Mouse (Mus musculus) liver, embryonic 13.5 days (tissue): ENCODE results near the gene Misp. TPM values are rescaled to one million over a fixed set of nuclear protein-coding genes. Genes with fewer than 3 reads are reported as not detected.

Source experiments
- ATAC-seq: fragments of 200-750 bp; cut with Nextera tagmentation; 2 replicates; pipeline ENCODE4 v1.8.0; 2017; ENCODE audit warnings: low read depth, mild to moderate bottlenecking, moderate number of reproducible peaks, moderate library complexity
- DNase-seq: peaks from one replicate; pipeline ENCODE4 v3.0.0; 2022
- H3K27ac ChIP-seq: fragments of 300-500 bp; sonication (generic); 2 replicates; pipeline ENCODE4 v1.5.1; 2015; ENCODE audit warnings: moderate library complexity, mild to moderate bottlenecking, inconsistent platforms
- H3K27me3 ChIP-seq: fragments of 300-500 bp; sonication (generic); 2 replicates; pipeline ENCODE4 v1.6.1; 2015; ENCODE audit warnings: mild to moderate bottlenecking, inconsistent platforms
- H3K36me3 ChIP-seq: fragments of 300-500 bp; sonication (generic); 2 replicates; pipeline ENCODE4 v1.6.1; 2015; ENCODE audit warnings: mild to moderate bottlenecking, inconsistent platforms
- H3K4me1 ChIP-seq: fragments of 300-500 bp; sonication (generic); replicated peaks from 2 replicates; pipeline ENCODE4 v1.6.1; 2015; ENCODE audit warnings: inconsistent platforms
- H3K4me2 ChIP-seq: fragments of 300-500 bp; sonication (generic); 2 replicates; pipeline ENCODE4 v1.6.1; 2015; ENCODE audit warnings: inconsistent platforms, mild to moderate bottlenecking, moderate library complexity
- H3K4me3 ChIP-seq: fragments of 300-500 bp; sonication (generic); replicated peaks from 2 replicates; pipeline ENCODE4 v1.5.1; 2015; ENCODE audit warnings: mild to moderate bottlenecking, inconsistent platforms
- H3K9ac ChIP-seq: fragments of 300-500 bp; sonication (generic); 2 replicates; pipeline ENCODE4 v1.6.1; 2015; ENCODE audit warnings: mild to moderate bottlenecking, inconsistent platforms
- H3K9me3 ChIP-seq: fragments of 300-500 bp; sonication (generic); replicated peaks from 2 replicates; pipeline ENCODE4 v1.6.1; 2016; ENCODE audit warnings: inconsistent platforms
- WGBS: fragments of 180-500 bp; shearing (Covaris S2); methylation state at CpG from one replicate; pipeline ENCODE4 v1.1.7; 2015; ENCODE audit not compliant: insufficient replicate concordance; 5-methylcytosine and 5-hydroxymethylcytosine counted together
- polyA plus RNA-seq: library from polyadenylated mRNA; unstranded; fragments of >200 nt; fragmentation: Nextera tagmentation; extraction: Ambion mirVana; gene quantifications from 2 replicates; pipeline ENCODE4 v1.2.1, GENCODE M21; 2015

The Misp gene
- polyA plus RNA-seq, 1 experiment from 2014 or later = 0.25 TPM

DNA sequence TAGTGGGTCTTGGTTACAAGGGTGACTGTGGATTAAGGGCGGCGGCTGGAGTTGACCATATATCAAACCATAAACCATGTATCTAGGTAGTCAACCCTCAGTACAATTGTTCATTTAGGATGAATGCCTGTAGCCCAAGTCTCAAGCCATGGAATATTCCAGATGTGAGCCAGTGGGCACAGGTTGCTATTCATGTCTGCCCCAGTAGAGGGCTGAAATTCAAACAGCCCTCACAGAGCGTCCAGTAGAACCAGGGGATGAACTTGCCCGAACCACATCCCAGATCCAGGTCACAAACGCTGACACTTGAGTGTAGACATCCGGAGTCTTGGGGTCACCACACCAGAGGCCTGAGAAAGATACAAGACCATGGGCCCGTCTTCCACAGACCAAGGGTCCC is 37.7 kb upstream of the Misp start:
- no peak overlapping the region for H3K4me2 ChIP-seq
- H3K27ac ChIP-seq = no peak overlapping the region
- peaks cover 29% of the 10 kb centered on the region for H3K4me1 ChIP-seq
- no peak overlapping the region for H3K4me3 ChIP-seq
- H3K36me3 ChIP-seq = no peaks in the 10 kb centered on the region
- H3K27me3 ChIP-seq = peaks cover 48% of the 10 kb centered on the region
- H3K9me3 ChIP-seq = no peaks in the 10 kb centered on the region
- DNase-seq = no peak
- 60% methylated on average over 7 of the region's 7 CpGs for WGBS
- no peak overlapping the region for H3K9ac ChIP-seq
- ATAC-seq = no peak

DNA sequence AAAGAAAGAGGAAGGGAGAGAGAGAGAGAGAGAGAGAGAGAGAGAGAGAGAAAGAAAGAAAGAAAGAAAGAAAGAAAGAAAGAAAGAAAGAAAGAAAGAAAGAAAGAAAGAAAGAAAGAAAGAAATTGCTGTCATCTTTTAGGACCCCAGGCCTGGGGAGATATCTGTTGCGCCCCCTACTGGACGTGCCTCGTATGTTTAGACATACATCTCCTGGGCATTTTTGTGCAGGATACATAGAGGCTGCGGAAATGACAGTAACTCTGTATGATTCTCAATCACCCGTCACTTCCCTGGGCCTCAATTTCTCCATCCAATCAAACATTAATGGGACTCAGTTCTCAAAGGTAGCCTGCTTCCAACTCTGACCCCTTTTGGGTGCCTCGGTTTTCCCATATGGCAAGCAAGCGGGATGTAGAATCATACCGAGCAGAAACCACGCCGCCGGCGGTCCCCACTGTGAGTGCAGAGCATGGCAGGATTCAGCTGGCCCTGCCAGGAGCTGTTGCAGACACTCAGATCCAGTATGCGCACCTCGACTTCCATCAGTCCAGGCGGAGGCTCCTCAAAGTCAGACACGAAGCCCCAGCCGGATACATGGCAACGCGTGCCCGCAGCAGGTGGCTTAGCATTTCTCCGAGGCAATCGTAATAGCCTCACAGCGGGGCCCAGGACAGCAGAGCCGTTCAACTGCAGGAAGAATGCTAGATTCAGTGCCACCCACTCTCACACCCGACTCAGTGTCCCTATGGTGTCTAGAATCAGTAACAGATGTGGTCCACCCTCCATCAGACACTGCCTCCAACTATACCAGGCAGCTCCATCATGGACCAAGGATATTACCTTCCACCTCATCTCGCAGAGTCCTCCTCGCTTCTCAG is 36.6 kb upstream of the Misp start:
- no peak overlapping the region for H3K4me3 ChIP-seq
- no peak overlapping the region for H3K9ac ChIP-seq
- no peak overlapping the region for H3K4me2 ChIP-seq
- H3K4me1 ChIP-seq = peaks cover 29% of the 10 kb centered on the region
- ATAC-seq = no peak
- no peaks in the 10 kb centered on the region for H3K36me3 ChIP-seq
- peak; percentile 45 for DNase-seq
- WGBS = 44% methylated on average over 27 of the region's 27 CpGs
- H3K27me3 ChIP-seq = peaks cover 37% of the 10 kb centered on the region
- no peak overlapping the region for H3K27ac ChIP-seq
- H3K9me3 ChIP-seq = no peaks in the 10 kb centered on the region

DNA sequence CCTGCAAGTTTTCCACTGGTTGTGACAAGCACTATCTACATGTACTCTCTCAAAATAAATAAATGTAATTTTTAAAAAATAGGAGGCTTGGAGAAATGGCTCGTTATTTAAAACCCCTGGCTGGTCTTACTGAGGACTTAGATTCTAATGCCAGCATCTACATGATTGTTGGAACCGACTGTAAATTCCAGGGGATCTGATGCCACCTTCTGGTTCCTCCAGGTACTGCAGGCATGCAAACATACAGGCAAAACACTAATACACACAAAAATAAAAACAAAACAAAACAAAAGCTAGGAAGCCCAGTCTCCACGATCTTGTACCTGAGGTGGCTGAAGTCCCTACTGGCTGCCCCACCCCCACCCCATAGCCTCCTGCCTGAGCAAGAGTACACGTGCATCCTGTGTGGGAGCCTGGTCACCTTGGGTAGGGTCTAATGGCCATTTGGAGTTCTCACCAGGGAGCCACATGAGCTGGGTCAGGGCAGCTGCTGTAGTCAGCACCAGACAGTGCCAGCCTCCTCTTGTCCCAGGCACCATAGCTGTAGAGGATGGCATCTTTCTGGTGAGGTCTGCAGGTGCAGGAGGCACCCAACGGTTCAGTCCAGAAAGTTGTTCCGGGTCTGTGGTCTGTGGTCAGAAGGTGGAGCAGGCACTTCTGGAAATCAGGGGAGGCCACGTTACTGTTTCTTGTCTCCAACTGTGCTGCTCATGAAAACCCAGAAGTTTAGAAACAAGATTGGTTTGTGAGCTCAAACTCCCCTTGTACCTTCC is 32.2 kb upstream of the Misp start:
- H3K36me3 ChIP-seq = no peaks in the 10 kb centered on the region
- peaks cover 9% of the 10 kb centered on the region for H3K27me3 ChIP-seq
- H3K9me3 ChIP-seq = no peaks in the 10 kb centered on the region
- H3K27ac ChIP-seq = no peak overlapping the region
- H3K4me2 ChIP-seq = no peak overlapping the region
- H3K4me1 ChIP-seq = peaks cover 8% of the 10 kb centered on the region
- peak; percentile 56 for DNase-seq
- H3K4me3 ChIP-seq = no peak overlapping the region
- H3K9ac ChIP-seq = no peak overlapping the region
- WGBS = 14% methylated on average over 7 of the region's 7 CpGs
- ATAC-seq = no peak

DNA sequence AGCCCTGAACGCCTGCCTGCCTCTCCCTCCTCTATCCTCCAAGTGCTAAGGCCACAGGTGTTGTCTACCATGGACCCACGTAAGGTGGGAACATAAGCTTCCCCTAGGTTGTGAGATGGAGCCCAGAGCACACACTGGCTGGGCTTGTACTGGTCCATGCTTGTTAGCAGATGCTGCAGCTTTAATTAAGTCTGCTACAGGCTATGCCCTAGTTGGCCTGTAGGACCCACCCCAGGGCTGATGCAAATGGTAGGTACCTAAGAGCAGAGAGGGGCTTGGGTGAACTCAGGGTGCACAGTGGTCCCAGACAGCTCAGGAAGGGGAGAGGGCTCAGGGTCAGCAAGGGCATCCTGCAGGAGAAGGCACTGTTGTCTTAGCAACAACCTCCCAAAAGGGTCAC is 31.2 kb upstream of the Misp start:
- peaks cover 18% of the 10 kb centered on the region for H3K4me1 ChIP-seq
- H3K9me3 ChIP-seq = no peaks in the 10 kb centered on the region
- no peaks in the 10 kb centered on the region for H3K36me3 ChIP-seq
- H3K9ac ChIP-seq = no peak overlapping the region
- H3K4me3 ChIP-seq = no peak overlapping the region
- ATAC-seq = no peak
- no peak for DNase-seq
- H3K27ac ChIP-seq = no peak overlapping the region
- H3K4me2 ChIP-seq = no peak overlapping the region
- 38% methylated on average over 2 of the region's 2 CpGs for WGBS
- peaks cover 14% of the 10 kb centered on the region for H3K27me3 ChIP-seq

DNA sequence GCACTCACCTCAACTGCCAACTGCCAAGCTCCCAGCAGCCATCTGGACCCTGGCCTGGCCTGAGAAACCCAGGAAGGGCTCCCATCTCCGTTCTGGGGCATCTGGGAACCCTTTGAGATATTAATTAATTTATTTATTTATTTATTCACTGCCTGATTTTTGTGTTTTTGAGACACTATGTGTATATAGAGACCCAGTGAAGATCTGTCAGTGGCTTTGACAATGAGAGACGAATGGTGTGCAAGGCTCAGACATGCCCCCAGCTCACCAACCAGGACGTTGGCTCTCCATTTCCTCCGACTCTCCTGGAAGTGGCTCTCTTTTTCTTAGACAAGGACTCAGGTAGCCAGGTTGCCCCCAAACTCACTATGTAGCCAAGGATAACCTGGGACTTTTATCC is 29.9 kb upstream of the Misp start, which contains the start of gene Prss57:
Gene Prss57, minus strand, starts transcription at position 101 of the 400 bp plus-strand sequence.
- Histone ChIP-seq H3K27ac (no peak within 1 kb of the TSS), H3K27me3 (peaks cover 16% of the 10 kb centered on the region), H3K9me3 (no peaks in the 10 kb centered on the region), H3K4me1 (peaks cover 25% of the 10 kb centered on the region), H3K9ac (no peak within 1 kb of the TSS), H3K4me2 (no peak within 1 kb of the TSS), H3K36me3 (no peaks in the 10 kb centered on the region), H3K4me3 (no peak within 1 kb of the TSS)
- ATAC-seq (no peak), DNase-seq (no peak)
- 59% methylated on average over 4 of the region's 4 CpGs for WGBS

DNA sequence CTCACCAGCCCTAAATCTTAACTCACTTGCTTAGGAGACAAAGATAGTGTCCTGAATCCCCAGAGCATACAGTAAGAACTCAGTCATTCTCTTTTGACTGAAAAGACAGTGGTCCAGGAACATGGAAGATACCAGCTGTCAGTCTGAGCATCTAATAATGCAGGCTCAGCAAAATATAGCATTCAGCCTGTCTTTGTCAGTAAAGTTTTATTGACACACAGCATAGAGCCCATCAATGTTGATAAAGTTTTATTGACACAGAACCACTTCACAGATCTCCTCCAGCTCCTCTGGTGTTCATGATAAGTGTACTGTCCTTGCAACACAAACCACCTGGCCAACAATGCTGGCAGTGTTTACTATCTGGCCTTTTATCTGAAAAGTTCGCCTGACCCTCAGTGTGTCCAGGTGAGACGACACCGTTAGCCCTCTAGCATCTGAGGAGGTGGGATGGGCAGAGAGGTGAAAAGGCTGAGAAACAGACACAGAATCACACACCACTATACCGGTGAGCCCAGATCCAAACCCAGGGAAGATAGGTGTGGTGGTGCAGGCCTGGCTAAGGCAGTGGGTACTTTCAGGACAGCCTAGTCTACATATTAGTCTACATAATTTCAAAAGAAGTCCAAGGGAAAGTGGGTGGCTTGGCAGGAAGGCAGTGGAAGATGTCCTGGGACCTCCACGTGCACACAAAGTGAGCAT is 28.3 kb upstream of the Misp start:
- Histone ChIP-seq H3K4me2 (no peak overlapping the region), H3K36me3 (no peaks in the 10 kb centered on the region), H3K9me3 (no peaks in the 10 kb centered on the region), H3K27ac (no peak overlapping the region), H3K27me3 (peaks cover 16% of the 10 kb centered on the region), H3K4me1 (peaks cover 38% of the 10 kb centered on the region), H3K9ac (no peak overlapping the region), H3K4me3 (no peak overlapping the region)
- DNase-seq (no peak), ATAC-seq (no peak)
- 70% methylated on average over 5 of the region's 5 CpGs for WGBS

DNA sequence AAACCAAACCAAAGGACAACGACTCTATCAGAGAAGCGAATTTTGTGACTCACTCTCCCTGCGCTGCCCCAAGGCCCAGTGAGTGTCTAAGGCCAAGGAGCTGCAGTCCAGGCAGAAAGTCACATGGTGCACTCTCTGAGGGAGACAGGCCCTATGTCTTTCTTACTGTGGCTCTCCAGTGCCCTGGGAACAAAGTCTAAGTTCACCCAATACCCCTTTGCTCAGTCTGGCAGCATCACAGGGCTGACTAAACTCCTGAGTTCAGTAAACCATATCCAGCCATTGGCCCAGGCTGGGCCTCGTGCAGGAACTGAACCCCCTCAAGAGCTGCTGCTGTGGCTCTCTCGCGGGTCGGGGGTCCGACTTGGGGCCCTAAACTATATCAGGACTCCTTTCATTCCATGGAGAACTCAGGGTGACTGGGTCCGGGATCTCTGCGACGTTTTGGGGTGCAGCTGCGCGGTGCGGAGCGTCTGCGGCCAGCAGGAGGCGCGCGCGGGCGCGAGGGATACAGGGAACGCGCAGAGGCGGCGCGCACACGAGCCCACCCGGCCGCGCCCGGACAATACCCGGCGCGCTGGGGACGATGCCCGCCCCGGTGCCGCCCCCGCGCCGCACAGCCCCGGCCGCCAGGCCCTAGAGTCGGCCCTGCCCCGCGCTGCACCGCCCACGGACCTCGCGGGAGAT is 27.6 kb upstream of the Misp start, which contains the start of gene Palm:
Gene Palm, plus strand, starts transcription at position 522 of the 687 bp plus-strand sequence.
- DNase-seq (peak; percentile 48), ATAC-seq (peak; percentile 18; the same call in 1 of the 2 replicates)
- peak within 1 kb of the TSS; percentile 73 for H3K9ac ChIP-seq
- H3K27me3 ChIP-seq = peaks cover 16% of the 10 kb centered on the region
- peak within 1 kb of the TSS; percentile 90 for H3K4me2 ChIP-seq
- WGBS = 5% methylated on average over 49 of the region's 51 CpGs
- H3K27ac ChIP-seq = peak within 1 kb of the TSS; percentile 39; the same call in 1 of the 2 replicates
- peak within 1 kb of the TSS; percentile 69 for H3K4me3 ChIP-seq
- H3K9me3 ChIP-seq = no peaks in the 10 kb centered on the region
- H3K36me3 ChIP-seq = no peaks in the 10 kb centered on the region
- H3K4me1 ChIP-seq = peaks cover 45% of the 10 kb centered on the region

DNA sequence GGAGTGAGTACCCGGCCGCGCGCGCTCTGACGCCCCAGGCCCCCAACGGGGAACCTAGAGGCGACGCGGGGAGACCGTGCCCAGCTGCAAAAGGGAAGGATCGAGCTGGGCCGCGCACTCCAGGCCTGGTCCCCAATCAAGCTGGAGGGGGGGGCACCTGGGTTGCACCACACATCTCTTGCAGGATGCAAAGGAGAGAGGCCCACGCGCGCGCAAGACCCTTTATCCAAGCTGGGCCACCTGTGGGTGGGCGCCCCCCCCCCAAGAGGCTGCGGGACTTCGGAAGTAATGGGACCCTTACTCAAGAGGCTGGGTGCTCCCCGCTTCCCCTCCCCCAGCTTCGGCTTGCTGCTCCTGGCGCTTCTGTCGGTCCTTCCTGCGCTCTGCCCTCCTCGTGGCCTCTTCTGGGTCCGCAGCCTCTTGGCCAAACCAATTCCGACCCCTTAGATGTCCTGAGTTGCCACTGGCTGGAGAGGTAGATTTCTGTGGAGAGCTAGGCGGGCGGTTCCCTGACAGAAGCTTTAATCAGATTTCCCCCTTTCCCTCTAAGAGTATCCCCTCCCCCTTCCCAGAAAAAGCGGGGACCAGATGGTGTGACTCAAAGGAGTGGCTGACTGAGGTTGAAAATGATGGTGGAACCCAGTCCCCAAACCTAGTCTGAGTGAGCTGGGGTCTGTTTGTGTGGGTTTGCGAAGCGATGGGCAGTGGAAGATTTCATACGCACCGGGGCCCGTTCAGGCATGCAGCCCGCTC is 26.9 kb upstream of the Misp start:
- no peak for DNase-seq
- Histone ChIP-seq H3K9me3 (no peaks in the 10 kb centered on the region), H3K4me2 (peak overlapping the region; percentile 90), H3K36me3 (no peaks in the 10 kb centered on the region), H3K9ac (peak overlapping the region; percentile 73), H3K27ac (peak overlapping the region; percentile 39; the same call in 1 of the 2 replicates), H3K4me3 (peak overlapping the region; percentile 69), H3K4me1 (peaks cover 52% of the 10 kb centered on the region), H3K27me3 (peaks cover 16% of the 10 kb centered on the region)
- 9% methylated on average over 36 of the region's 38 CpGs for WGBS
- 0 out of 2 replicates have a peak, but pooled peaks have one; percentile 4 for ATAC-seq

DNA sequence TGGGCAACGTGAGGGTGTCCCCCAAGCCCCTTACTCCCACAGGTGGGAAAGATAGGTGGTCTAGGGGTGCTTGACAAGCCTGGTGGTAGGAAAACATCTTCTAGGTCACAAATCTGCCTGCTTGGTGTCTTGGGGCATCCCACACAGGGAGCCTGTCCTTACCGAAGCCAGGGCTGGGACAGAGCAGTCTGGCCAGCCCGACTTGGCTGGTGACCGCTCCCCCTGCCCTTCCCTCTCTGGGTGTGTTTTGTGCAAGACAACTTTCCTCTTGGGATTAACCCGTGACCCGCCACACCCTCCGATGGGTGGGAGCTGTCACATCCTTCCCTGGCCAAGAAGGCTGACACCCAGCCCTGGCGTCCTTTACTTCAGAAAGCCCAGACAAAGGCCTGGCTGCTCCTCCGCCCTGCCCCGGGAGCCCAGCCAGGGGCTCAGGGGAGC is 26.3 kb upstream of the Misp start:
- Histone ChIP-seq H3K27me3 (peaks cover 16% of the 10 kb centered on the region), H3K27ac (no peak overlapping the region), H3K9ac (peak overlapping the region; percentile 73), H3K9me3 (no peaks in the 10 kb centered on the region), H3K36me3 (no peaks in the 10 kb centered on the region), H3K4me2 (peak overlapping the region; percentile 90), H3K4me3 (peak overlapping the region; percentile 69), H3K4me1 (peaks cover 54% of the 10 kb centered on the region)
- DNase-seq (no peak), ATAC-seq (no peak)
- 23% methylated on average over 10 of the region's 10 CpGs for WGBS

DNA sequence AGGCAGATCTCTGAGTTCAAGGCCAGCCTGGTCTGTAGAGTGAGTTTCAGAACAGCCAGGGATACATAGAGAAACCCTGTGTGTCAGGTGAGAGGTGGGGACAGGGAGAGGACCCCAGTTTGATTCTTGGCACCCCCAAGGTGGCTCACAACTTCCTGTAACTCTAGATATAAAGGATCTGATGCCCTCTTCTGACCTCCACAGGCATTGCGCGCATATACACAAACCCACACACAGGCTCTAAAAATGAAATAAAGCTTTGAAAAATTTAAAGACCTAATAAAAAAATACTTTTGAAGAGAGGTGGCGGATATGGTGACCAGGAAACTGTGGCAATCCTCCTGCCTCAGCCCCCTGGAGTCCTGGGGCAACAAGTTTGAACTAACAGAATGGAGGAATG is 24.9 kb upstream of the Misp start:
- H3K9me3 ChIP-seq = no peaks in the 10 kb centered on the region
- no peak overlapping the region for H3K4me3 ChIP-seq
- peaks cover 60% of the 10 kb centered on the region for H3K4me1 ChIP-seq
- WGBS = 89% methylated on average over 3 of the region's 3 CpGs
- no peak overlapping the region for H3K9ac ChIP-seq
- H3K27me3 ChIP-seq = peaks cover 16% of the 10 kb centered on the region
- no peak for DNase-seq
- H3K4me2 ChIP-seq = no peak overlapping the region
- ATAC-seq = no peak
- H3K36me3 ChIP-seq = no peaks in the 10 kb centered on the region
- no peak overlapping the region for H3K27ac ChIP-seq
